Mouse (Mus musculus) intestine, embryonic 14.5 days (tissue): ENCODE results near the gene Hes7. TPM values are rescaled to one million over a fixed set of nuclear protein-coding genes. Genes with fewer than 3 reads are reported as not detected.

ENCODE experiments used
- ATAC-seq: fragments of 200-750 bp; cut with Nextera tagmentation; replicated peaks from 2 replicates; pipeline ENCODE4 v1.8.0; 2017; ENCODE audit warnings: low read depth, moderate number of reproducible peaks, moderate TSS enrichment, moderate library complexity; ENCODE audit not compliant: low FRiP score, low TSS enrichment
- DNase-seq: peaks from one replicate; pipeline ENCODE4 v3.0.0-alpha.2; 2018; ENCODE audit warnings: low spot score
- H3K27ac ChIP-seq: fragments of 300-500 bp; sonication (generic); 2 replicates; pipeline ENCODE4 v1.5.1; 2014; ENCODE audit warnings: low read depth, mild to moderate bottlenecking, control low read depth
- H3K27me3 ChIP-seq: fragments of 300-500 bp; sonication (generic); replicated peaks from 2 replicates; pipeline ENCODE4 v1.6.1; 2014; ENCODE audit warnings: low read length, control low read depth; ENCODE audit not compliant: control insufficient read depth, insufficient read depth
- H3K36me3 ChIP-seq: fragments of 300-500 bp; sonication (generic); 2 replicates; pipeline ENCODE4 v1.6.1; 2014; ENCODE audit warnings: low read length, control low read depth; ENCODE audit not compliant: control insufficient read depth, insufficient read depth
- H3K4me1 ChIP-seq: fragments of 300-500 bp; sonication (generic); replicated peaks from 2 replicates; pipeline ENCODE4 v1.6.1; 2014; ENCODE audit warnings: low read length, control low read depth, mixed read lengths; ENCODE audit not compliant: control insufficient read depth, insufficient read depth
- H3K4me2 ChIP-seq: fragments of 300-500 bp; sonication (generic); 2 replicates; pipeline ENCODE4 v1.6.1; 2014; ENCODE audit warnings: low read length
- H3K4me3 ChIP-seq: fragments of 300-500 bp; sonication (generic); 2 replicates; pipeline ENCODE4 v1.5.1; 2014; ENCODE audit warnings: low read depth, low read length, control low read depth, mixed read lengths
- H3K9ac ChIP-seq: fragments of 300-500 bp; sonication (generic); 2 replicates; pipeline ENCODE4 v1.6.1; 2014; ENCODE audit warnings: mild to moderate bottlenecking, low read length
- H3K9me3 ChIP-seq: fragments of 300-500 bp; sonication (generic); 2 replicates; pipeline ENCODE4 v1.6.1; 2016; ENCODE audit warnings: low read length, control low read depth; ENCODE audit not compliant: control insufficient read depth
- WGBS: fragments of 180-500 bp; shearing (Covaris S2); extraction: QIAGEN DNeasy Blood & Tissue Kit; methylation state at CpG from one replicate; pipeline ENCODE4 v1.1.7; 2014; 5-methylcytosine and 5-hydroxymethylcytosine counted together
- polyA plus RNA-seq: library from polyadenylated mRNA; unstranded; fragments of >200 nt; fragmentation: Nextera tagmentation; extraction: Ambion mirVana; gene quantifications from 2 replicates; pipeline ENCODE4 v1.2.1, GENCODE M21; 2014

Gene Hes7
- polyA plus RNA-seq, 1 experiment from 2014 or later: 0.28 TPM

DNA sequence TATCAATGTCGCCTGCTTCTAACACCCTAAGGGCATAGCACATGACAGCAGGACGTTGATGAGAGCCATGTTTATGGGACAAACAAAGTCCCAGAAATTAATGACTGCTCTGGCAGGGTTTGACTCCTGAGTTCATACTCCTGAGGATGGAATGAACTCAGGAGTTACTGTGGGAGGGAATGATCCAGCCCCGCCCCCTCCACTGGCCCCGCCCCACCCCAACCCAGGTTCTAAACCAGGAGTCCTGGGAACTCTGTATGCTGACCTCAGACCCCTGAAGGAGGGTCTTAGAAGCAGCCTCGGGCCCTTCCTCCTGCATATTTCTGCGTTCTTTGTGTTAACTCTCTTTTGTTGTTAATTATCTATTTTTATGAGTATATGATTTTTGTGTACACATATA, 34.6 kb upstream of the Hes7 start:
- Histone ChIP-seq H3K27me3 (no peaks in the 10 kb centered on the region), H3K9me3 (no peaks in the 10 kb centered on the region), H3K36me3 (peaks cover 14% of the 10 kb centered on the region), H3K4me2 (no peak overlapping the region), H3K4me3 (no peak overlapping the region), H3K9ac (no peak overlapping the region), H3K4me1 (peaks cover 32% of the 10 kb centered on the region), H3K27ac (no peak overlapping the region)
- ATAC-seq: no peak
- no peak for DNase-seq
- 67% methylated on average over 6 of the region's 6 CpGs for WGBS

DNA sequence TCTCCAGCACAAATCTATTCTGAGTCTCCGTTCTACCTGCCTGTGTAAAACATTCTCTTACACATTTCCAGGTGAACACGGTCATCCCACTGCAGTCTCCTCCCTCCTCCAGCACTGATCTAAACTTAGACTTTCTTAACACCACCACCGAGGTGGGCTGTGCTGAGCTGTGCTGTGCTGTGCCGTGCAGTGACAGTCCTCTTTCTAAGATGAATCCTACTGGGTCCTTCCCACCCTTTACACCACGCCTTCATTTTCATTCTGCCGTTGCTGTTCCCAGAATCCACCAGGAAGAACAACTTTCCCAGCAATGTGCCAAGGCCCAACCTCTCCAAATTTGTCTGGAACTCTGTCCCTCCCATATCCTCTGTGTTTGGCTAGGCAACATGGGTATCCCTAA, 33.8 kb upstream of the Hes7 start:
- ATAC-seq: no peak
- no peak for DNase-seq
- Histone ChIP-seq H3K27ac (peak overlapping the region; percentile 67), H3K27me3 (no peaks in the 10 kb centered on the region), H3K9me3 (no peaks in the 10 kb centered on the region), H3K4me3 (no peak overlapping the region), H3K36me3 (peaks cover 22% of the 10 kb centered on the region), H3K4me1 (peaks cover 35% of the 10 kb centered on the region), H3K4me2 (no peak overlapping the region), H3K9ac (no peak overlapping the region)
- WGBS: 47% methylated on average over 6 of the region's 6 CpGs

DNA sequence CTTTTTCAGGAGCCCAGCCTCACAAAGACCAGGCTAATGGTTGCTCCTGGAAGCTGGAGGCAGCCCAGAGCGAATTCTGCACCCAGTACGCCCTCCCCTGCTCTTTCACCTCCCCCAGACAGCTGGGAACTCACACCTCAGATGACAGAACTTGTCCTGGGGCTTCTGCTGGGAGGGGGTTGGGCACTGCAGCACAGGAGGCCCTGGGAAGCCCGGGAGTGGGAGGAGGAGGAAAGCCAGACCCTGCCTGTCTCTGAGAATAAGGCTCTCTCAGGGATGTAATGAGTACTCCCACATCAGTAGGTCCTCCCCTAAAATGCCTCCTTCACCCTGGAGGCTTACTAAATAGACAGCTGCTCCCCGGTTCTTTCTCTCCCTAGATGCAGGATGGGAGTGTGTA, 33.1 kb upstream of the Hes7 start:
- Histone ChIP-seq H3K4me1 (peaks cover 35% of the 10 kb centered on the region), H3K4me2 (no peak overlapping the region), H3K4me3 (no peak overlapping the region), H3K27me3 (no peaks in the 10 kb centered on the region), H3K27ac (peak overlapping the region; percentile 67), H3K36me3 (peaks cover 29% of the 10 kb centered on the region), H3K9ac (no peak overlapping the region), H3K9me3 (no peaks in the 10 kb centered on the region)
- ATAC-seq: no peak
- 14% methylated on average over 4 of the region's 4 CpGs for WGBS
- peak; percentile 58 for DNase-seq

DNA sequence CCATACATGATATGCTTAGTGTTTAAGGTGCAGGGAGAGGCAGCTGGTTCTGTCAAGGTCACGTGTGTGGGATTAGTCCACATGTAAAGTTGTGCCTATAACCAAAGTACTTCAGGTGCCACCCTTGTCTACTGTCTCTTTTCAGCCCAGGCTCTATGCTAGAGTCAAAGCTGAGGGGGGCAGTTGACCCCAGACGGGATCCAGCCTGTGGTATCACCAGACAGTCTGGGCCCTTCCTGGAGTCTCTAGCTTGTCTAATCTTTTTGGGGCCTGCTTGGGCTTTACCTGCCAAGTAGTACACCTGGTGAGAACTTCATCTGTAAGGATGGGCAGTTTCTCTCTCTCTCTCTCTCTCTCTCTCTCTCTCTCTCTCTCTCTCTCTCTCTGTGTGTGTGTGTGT, 32.6 kb upstream of the Hes7 start:
- peaks cover 34% of the 10 kb centered on the region for H3K36me3 ChIP-seq
- no peak for ATAC-seq
- no peaks in the 10 kb centered on the region for H3K27me3 ChIP-seq
- H3K4me3 ChIP-seq: no peak overlapping the region
- no peak overlapping the region; the same call in 1 of the 2 replicates for H3K9ac ChIP-seq
- H3K4me2 ChIP-seq: peak overlapping the region; percentile 74; the same call in 1 of the 2 replicates
- DNase-seq: no peak
- H3K4me1 ChIP-seq: peaks cover 35% of the 10 kb centered on the region
- WGBS: 35% methylated on average over 2 of the region's 2 CpGs
- H3K9me3 ChIP-seq: no peaks in the 10 kb centered on the region
- H3K27ac ChIP-seq: peak overlapping the region; percentile 67

DNA sequence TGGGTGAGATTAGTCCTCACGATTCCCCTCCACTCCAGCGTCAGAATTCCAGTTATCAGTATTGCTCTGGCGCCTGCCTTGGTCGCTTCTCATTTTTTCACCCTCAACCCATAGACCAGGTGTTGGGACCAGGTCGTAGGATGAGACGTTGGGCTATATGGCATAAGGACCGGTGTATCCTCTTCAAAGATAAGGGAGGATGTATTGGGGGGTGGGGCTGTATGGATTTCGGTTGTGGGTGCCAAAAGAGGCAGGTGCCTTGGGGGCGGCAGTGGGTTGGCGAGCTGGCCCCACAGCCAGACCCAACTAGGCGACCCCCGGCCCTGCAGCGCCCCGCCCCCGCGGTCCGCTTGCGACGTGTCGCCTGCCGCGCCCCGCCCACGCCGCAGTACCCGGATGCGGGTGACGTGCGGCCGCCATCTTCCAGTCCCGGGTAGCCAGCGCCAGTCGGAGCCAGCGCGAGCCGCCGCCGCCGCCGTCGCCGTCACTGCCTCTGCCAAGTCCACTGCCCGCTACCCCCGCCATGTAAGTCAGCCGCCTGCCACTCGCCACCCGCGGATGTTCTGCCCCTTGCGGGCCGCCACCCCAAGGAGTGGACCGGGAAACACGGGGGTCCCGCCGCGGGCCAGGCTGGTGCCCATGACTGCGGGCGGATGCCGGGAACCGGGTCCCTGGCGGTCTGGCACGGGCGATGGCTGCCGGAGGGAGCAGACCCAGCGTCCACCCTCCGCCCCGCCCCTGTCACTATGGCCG, 31.9 kb upstream of the Hes7 start, which contains the start of gene Vamp2:
Gene Vamp2 (plus strand): TSS at position 388 of the 753 bp plus-strand sequence.
- Histone ChIP-seq H3K27me3 (no peaks in the 10 kb centered on the region), H3K36me3 (peaks cover 37% of the 10 kb centered on the region), H3K9ac (peak within 1 kb of the TSS; percentile 96), H3K4me3 (peak within 1 kb of the TSS; percentile 79), H3K4me1 (peaks cover 35% of the 10 kb centered on the region), H3K27ac (peak within 1 kb of the TSS; percentile 88), H3K4me2 (peak within 1 kb of the TSS; percentile 74), H3K9me3 (no peaks in the 10 kb centered on the region)
- DNase-seq (peak; percentile 94), ATAC-seq (peak; percentile 77)
- WGBS: 1% methylated on average over 61 of the region's 67 CpGs

DNA sequence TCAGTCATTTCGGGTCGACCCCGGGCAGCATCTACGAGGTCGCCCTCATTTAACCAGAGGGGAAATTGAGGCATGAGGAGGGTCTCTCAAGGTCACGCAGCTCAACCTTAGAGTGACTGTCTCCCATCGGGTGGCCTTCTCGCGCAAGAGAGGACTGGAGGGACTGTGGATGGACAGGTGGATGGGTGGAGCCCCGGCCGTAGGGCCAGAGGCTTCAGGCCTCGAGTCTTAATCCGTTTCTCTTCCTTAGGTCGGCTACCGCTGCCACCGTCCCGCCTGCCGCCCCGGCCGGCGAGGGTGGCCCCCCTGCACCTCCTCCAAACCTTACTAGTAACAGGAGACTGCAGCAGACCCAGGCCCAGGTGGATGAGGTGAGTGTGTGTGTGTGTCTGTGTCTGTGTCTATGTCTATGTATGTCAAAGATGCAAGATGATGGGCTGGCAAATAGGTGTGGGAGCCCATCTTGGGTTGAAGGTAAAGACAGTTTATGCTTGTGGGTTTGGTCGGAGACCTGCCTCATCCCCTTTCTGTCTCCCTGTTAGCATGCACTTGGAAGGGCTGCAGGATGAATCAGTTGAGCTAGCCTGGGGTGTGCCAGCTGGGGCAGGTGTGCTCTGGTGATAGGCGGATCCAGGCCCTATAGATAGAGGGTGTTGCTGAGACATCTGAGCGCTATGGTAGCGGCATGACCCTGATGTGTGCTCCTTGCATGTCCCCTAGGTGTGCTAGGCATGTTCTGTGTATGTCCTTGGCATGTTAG, 31.2 kb upstream of the Hes7 start:
- H3K9me3 ChIP-seq: no peaks in the 10 kb centered on the region
- peaks cover 37% of the 10 kb centered on the region for H3K36me3 ChIP-seq
- WGBS: 12% methylated on average over 25 of the region's 25 CpGs
- H3K4me2 ChIP-seq: peak overlapping the region; percentile 74
- peak overlapping the region; percentile 88 for H3K27ac ChIP-seq
- DNase-seq: peak; percentile 77
- peak overlapping the region; percentile 79 for H3K4me3 ChIP-seq
- H3K27me3 ChIP-seq: no peaks in the 10 kb centered on the region
- H3K4me1 ChIP-seq: peaks cover 35% of the 10 kb centered on the region
- peak overlapping the region; percentile 96 for H3K9ac ChIP-seq
- ATAC-seq: no peak; the same call in 1 of the 2 replicates

DNA sequence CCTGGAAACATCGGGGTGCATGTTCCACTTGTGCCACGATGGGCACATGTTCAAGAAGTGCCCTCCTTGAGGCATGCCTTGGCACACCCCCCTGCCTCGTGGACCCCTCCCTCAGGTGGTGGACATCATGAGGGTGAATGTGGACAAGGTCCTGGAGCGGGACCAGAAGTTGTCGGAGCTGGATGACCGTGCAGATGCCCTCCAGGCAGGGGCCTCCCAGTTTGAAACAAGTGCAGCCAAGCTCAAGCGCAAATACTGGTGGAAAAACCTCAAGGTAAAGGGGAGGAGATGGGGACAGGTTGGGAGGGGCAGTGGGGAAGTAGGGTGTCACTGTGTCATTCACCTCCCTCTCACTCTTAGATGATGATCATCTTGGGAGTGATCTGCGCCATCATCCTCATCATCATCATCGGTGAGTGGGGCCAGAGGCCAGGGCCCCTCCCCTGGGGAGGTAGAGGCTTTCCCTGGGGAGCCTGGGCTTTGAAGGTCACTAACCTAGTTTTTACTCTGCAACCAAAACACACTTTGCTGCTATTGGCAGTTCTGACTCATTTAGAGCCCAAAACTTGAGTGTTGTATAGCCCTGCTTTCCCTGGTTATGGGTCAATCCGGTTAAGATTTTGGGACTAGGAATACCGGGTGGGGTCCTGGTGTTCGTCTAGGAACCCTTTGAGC, 30.5 kb upstream of the Hes7 start:
- Histone ChIP-seq H3K4me1 (peaks cover 35% of the 10 kb centered on the region), H3K36me3 (peaks cover 37% of the 10 kb centered on the region), H3K9ac (peak overlapping the region; percentile 96), H3K4me3 (peak overlapping the region; percentile 79), H3K27ac (peak overlapping the region; percentile 23; the same call in 1 of the 2 replicates), H3K9me3 (no peaks in the 10 kb centered on the region), H3K27me3 (no peaks in the 10 kb centered on the region), H3K4me2 (peak overlapping the region; percentile 74)
- no peak for ATAC-seq
- 87% methylated on average over 12 of the region's 12 CpGs for WGBS
- DNase-seq: no peak

DNA sequence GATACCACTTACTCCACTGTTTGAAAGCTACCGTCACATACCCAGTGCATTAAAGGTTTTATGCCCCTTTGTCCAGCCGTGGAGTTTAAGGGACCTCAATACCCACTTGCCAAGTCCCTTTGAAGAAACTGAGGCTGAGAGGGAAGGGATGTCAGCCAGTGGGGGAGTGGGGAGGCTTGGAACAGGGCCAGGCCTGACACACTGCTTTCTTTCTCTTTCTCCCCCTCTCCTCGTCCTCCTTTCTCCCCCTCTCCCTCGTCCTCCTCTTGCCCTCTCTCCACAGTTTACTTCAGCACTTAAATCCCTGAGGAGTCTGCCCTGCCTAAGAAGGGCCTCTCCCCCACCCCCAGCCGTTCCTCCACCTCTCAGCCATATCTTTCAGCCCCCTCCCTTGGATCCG, 29.8 kb upstream of the Hes7 start:
- Histone ChIP-seq H3K9ac (no peak overlapping the region), H3K4me3 (no peak overlapping the region), H3K4me2 (peak overlapping the region; percentile 74; the same call in 1 of the 2 replicates), H3K27ac (peak overlapping the region; percentile 23; the same call in 1 of the 2 replicates), H3K4me1 (peaks cover 35% of the 10 kb centered on the region), H3K27me3 (no peaks in the 10 kb centered on the region), H3K9me3 (no peaks in the 10 kb centered on the region), H3K36me3 (peaks cover 37% of the 10 kb centered on the region)
- ATAC-seq (no peak), DNase-seq (no peak)
- 55% methylated on average over 6 of the region's 6 CpGs for WGBS
